Mouse (Mus musculus): ENCODE data around the gene Phf8. TPM values are rescaled to one million over a fixed set of nuclear protein-coding genes. Genes with fewer than 3 reads are reported as not detected.
"Not testable (repeated sequence)": the region's sequence is repeated elsewhere in the genome, so short reads cannot be mapped to it uniquely, and the experiment has no call there.

Gene Phf8
- 13.9 and 16.5 TPM in 2 replicates for polyA plus RNA-seq (2016; fragmentation: Nextera tagmentation; extraction: Ambion mirVana)

- peak within 1 kb of the TSS; percentile 92 for H3K27ac ChIP-seq
- no peaks in the 10 kb centered on the region for H3K36me3 ChIP-seq
- no peaks in the 10 kb centered on the region for H3K4me1 ChIP-seq
- peak; percentile 97 for DNase-seq (ENCODE audit: low spot score)
- WGBS, result 17% methylated on average over 68 of the region's 68 CpGs
- peaks cover 5% of the 10 kb centered on the region; the same call in 1 of the 2 replicates for H3K27me3 ChIP-seq (ENCODE audit: insufficient read depth, poor library complexity, severe bottlenecking)
- H3K9me3 ChIP-seq, result no peaks in the 10 kb centered on the region
- peak within 1 kb of the TSS; percentile 64 for H3K4me3 ChIP-seq
Observed at GRCm38 (mm10) chrX:151520458-151521322, at the start of gene Phf8. Gene Phf8, plus strand, starts transcription at chrX:151520672.

GRCm38 (mm10) chrX:151488128-151488527 is 32.3 kb upstream of the Phf8 start:
- WGBS, result 77% methylated on average over 3 of the region's 3 CpGs
- no peaks in the 10 kb centered on the region for H3K36me3 ChIP-seq
- H3K4me1 ChIP-seq, result no peaks in the 10 kb centered on the region
- H3K27ac ChIP-seq, result no peak overlapping the region
- H3K27me3 ChIP-seq (ENCODE audit: insufficient read depth, poor library complexity, severe bottlenecking), result no peaks in the 10 kb centered on the region
- no peak overlapping the region for H3K4me3 ChIP-seq
- DNase-seq (ENCODE audit: low spot score), result no peak
- H3K9me3 ChIP-seq, result no peaks in the 10 kb centered on the region

DNA sequence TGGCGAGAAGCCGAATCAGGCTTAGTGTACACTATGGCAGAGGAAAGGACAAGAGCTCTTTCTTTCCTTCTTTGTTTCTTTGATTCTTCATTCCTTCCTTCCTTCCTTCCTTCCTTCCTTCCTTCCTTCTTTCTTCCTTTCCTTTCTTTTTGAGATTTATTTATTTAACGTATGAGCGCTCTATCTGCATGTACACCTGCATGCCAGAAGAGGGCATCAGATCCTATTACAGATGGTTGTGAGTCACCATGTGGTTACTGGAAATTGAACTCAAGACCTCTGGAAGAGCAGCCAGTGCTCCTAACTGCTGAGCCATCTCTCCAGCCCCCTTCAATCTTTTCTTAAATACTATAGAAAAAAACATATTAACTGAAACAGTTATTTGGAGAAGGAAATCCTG is 27.2 kb upstream of the Phf8 start:
- not testable (repeated sequence) for H3K4me3 ChIP-seq; H3K9me3 ChIP-seq; H3K36me3 ChIP-seq; H3K27ac ChIP-seq; H3K27me3 ChIP-seq (ENCODE audit: insufficient read depth, poor library complexity, severe bottlenecking); DNase-seq (ENCODE audit: low spot score); H3K4me1 ChIP-seq
- 98% methylated on average over 4 of the region's 4 CpGs for WGBS

DNA sequence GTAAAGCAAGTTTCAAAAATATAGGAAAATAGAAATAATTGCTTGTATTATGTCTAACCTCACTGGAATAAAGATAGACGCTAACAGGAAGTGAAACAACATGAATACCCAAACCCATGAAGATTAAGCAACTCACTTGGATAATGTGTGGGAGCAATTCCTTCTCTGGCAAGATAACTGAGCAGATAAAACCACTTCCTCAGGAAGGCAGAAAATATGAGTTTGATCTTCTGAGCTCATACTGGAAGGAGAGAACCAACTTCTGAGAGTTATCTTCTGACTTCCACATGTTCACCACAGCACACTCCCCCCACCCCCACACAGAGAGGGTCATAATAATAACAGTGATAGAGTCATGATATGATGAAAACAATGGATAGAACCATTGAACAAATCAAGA is 23.9 kb upstream of the Phf8 start:
- H3K9me3 ChIP-seq, result no peaks in the 10 kb centered on the region
- no peak for DNase-seq (ENCODE audit: low spot score)
- no peaks in the 10 kb centered on the region for H3K36me3 ChIP-seq
- WGBS, result 57% methylated on average over 1 of the region's 1 CpGs
- no peak overlapping the region for H3K4me3 ChIP-seq
- H3K27ac ChIP-seq, result no peak overlapping the region
- H3K4me1 ChIP-seq, result no peaks in the 10 kb centered on the region
- H3K27me3 ChIP-seq (ENCODE audit: insufficient read depth, poor library complexity, severe bottlenecking), result no peaks in the 10 kb centered on the region

DNA sequence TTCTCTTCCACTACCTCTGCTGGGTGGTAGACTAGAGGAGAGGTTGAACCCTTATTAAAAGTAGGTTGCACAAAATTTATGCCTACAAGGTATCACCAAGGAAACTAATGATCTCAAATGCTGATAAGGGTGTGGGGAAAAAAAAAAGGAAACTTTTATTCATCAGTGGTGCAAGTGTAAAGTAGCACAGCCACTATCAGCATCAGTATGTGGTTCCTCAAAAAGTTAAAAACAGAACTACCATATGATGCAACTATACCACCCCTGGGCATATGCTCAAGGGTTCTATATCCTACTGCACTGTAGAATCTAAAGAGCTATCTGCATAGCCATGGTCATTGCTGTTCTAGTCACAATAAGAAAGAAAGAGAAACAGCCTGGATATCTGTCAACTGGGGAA is 11.9 kb upstream of the Phf8 start:
- Histone ChIP-seq H3K9me3 (no peaks in the 10 kb centered on the region), H3K36me3 (no peaks in the 10 kb centered on the region), H3K27me3 (ENCODE audit: insufficient read depth, poor library complexity, severe bottlenecking) (no peaks in the 10 kb centered on the region), H3K27ac (no peak overlapping the region), H3K4me1 (no peaks in the 10 kb centered on the region), H3K4me3 (no peak overlapping the region)
- DNase-seq (ENCODE audit: low spot score), result no peak

DNA sequence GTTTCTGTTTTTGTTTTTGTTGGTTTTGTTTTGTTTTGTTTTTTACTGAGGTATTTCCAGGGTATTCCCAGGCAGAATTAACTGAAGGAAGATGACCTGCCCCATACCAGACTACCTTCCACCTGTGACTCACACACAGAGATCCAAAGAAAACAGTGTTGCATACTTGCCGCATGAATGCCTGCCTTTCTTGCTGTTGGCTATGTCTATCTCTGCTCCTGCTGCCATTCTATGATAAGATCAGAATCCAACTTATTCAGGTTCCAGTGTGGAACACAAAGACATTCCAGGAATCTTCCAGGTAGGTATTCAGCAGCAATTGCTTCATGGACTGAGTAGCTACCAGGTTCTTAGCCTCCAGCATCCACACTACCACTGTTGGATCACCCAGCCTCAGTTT is 10.6 kb upstream of the Phf8 start:
- no peaks in the 10 kb centered on the region for H3K4me1 ChIP-seq
- WGBS, result 75% methylated on average over 1 of the region's 1 CpGs
- H3K36me3 ChIP-seq, result no peaks in the 10 kb centered on the region
- H3K27me3 ChIP-seq (ENCODE audit: insufficient read depth, poor library complexity, severe bottlenecking), result no peaks in the 10 kb centered on the region
- no peaks in the 10 kb centered on the region for H3K9me3 ChIP-seq
- no peak for DNase-seq (ENCODE audit: low spot score)
- no peak overlapping the region for H3K27ac ChIP-seq
- H3K4me3 ChIP-seq, result no peak overlapping the region

DNA sequence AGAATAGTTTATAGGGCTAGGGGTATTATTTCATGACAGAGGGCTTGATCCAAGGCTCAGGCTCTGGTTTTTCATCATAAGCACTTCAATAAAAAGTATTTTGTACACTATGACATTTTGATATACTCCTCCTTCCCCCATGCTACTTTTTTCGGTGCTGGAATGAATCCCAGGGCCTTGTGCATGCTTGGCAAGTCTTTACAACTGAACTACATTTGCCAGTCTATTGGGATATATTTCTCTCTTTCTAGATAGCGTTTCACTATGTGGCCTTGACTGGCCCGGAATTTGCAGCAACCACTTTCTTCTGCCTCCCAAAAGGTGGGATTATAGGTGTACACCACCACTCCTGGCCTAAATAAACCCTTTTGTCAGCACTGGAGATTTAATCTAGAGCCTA is 7.4 kb upstream of the Phf8 start:
- DNase-seq (ENCODE audit: low spot score), result no peak
- H3K9me3 ChIP-seq, result no peaks in the 10 kb centered on the region
- H3K36me3 ChIP-seq, result no peaks in the 10 kb centered on the region
- H3K4me1 ChIP-seq, result no peaks in the 10 kb centered on the region
- H3K27ac ChIP-seq, result no peak overlapping the region
- WGBS, result 78% methylated on average over 3 of the region's 3 CpGs
- H3K4me3 ChIP-seq, result no peak overlapping the region
- H3K27me3 ChIP-seq (ENCODE audit: insufficient read depth, poor library complexity, severe bottlenecking), result no peaks in the 10 kb centered on the region

- WGBS, result 85% methylated on average over 2 of the region's 2 CpGs
- DNase-seq (ENCODE audit: low spot score), result no peak
- H3K9me3 ChIP-seq, result no peaks in the 10 kb centered on the region
- H3K4me3 ChIP-seq, result no peak overlapping the region
- no peaks in the 10 kb centered on the region for H3K27me3 ChIP-seq (ENCODE audit: insufficient read depth, poor library complexity, severe bottlenecking)
- no peaks in the 10 kb centered on the region for H3K4me1 ChIP-seq
- no peaks in the 10 kb centered on the region for H3K36me3 ChIP-seq
- H3K27ac ChIP-seq, result no peak overlapping the region
Observed at GRCm38 (mm10) chrX:151513694-151514093, 6.8 kb upstream of the Phf8 start.

DNA sequence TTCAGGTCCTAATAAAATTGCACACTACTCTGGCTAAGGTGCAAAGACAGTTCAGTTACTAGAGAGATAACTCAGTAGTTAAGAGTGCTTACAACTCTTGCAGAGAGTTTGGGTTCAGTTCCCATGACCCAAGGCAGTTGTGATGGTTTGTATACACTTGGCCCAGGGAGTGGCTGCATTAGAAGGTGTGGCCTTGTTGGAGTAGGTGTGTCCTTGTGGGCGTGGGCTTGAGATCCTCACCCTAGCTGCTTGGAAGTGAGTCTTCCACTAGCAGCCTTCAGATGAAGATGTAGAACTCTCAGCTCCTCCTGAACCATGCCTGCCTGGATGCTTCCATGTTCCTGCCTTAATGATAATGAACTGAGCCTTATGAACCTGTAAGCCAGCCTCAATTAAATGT is 2.3 kb upstream of the Phf8 start:
- no peaks in the 10 kb centered on the region for H3K4me1 ChIP-seq
- H3K36me3 ChIP-seq, result no peaks in the 10 kb centered on the region
- H3K9me3 ChIP-seq, result no peaks in the 10 kb centered on the region
- 63% methylated on average over 1 of the region's 1 CpGs for WGBS
- H3K27me3 ChIP-seq (ENCODE audit: insufficient read depth, poor library complexity, severe bottlenecking), result peaks cover 5% of the 10 kb centered on the region; the same call in 1 of the 2 replicates
- no peak for DNase-seq (ENCODE audit: low spot score)
- H3K27ac ChIP-seq, result no peak overlapping the region
- H3K4me3 ChIP-seq, result no peak overlapping the region

- H3K27me3 ChIP-seq (ENCODE audit: insufficient read depth, poor library complexity, severe bottlenecking), result peaks cover 5% of the 10 kb centered on the region; the same call in 1 of the 2 replicates
- peak overlapping the region; percentile 64 for H3K4me3 ChIP-seq
- peak overlapping the region; percentile 92 for H3K27ac ChIP-seq
- no peaks in the 10 kb centered on the region for H3K36me3 ChIP-seq
- H3K4me1 ChIP-seq, result no peaks in the 10 kb centered on the region
- WGBS, result 23% methylated on average over 17 of the region's 17 CpGs
- H3K9me3 ChIP-seq, result no peaks in the 10 kb centered on the region
- DNase-seq (ENCODE audit: low spot score), result no peak
Observed at GRCm38 (mm10) chrX:151520127-151520457, 380 bp upstream of the Phf8 start.

DNA sequence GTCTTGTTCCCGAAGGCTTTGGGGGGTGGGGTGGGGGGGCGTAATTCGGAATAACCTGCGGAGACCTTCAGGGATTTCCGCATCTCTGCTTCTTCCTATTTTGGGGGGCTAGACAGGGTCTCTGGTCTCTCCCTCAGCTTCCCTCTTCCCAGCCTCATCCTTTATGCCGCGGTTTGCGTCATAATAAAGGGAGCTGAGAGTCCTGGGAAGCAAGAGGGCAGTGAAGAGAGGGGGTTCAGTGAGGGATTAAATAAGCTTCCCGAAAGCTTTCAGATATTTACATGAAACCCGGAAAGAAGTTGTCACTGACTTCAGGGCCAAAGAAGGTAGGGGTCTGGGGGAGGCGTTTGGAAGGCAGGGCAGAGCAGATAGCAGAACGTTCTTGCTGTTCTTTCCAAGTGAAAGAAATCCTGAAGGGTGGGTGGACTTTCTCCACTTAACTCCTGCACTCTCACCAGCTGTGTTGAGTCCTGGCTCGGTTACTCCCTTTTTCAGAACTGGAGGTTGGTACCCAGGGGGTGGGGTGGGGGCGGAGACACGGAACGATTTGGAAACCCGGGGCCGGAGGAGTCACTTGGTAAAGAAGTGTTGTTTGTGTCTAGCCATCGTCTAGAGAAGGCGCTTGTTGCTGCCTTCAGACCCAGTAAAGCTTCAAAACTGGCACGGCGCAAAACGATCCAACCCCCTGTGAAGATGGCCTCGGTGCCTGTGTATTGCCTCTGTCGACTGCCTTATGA is 1.5 kb downstream of the Phf8 start:
- Histone ChIP-seq H3K9me3 (no peaks in the 10 kb centered on the region), H3K27ac (peak overlapping the region; percentile 92), H3K27me3 (ENCODE audit: insufficient read depth, poor library complexity, severe bottlenecking) (peaks cover 5% of the 10 kb centered on the region; the same call in 1 of the 2 replicates), H3K4me1 (no peaks in the 10 kb centered on the region), H3K36me3 (no peaks in the 10 kb centered on the region), H3K4me3 (peak overlapping the region; percentile 64)
- DNase-seq (ENCODE audit: low spot score), result peak; percentile 72
- 19% methylated on average over 25 of the region's 25 CpGs for WGBS

DNA sequence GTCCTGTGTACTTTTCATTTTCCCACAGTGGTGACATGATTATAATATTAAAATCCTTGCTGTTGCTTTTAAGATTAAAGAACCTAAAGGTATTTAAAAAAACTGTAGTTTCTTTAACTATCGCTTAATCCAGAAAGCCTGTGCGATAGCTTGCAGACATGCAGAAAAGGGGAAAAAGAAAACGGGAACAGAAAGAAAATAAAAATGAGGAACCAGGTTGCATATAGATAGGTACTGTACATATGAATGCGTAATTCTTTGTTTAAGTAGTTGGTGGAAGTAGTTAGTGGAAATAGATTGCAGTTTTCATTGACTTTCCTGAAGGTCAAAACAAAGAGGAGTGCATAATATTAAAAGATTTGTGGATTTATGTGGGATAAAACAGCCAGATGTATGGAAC is 32.9 kb downstream of the Phf8 start:
- Histone ChIP-seq H3K36me3 (peaks cover 10% of the 10 kb centered on the region), H3K9me3 (no peaks in the 10 kb centered on the region), H3K4me3 (no peak overlapping the region), H3K27me3 (ENCODE audit: insufficient read depth, poor library complexity, severe bottlenecking) (no peaks in the 10 kb centered on the region), H3K27ac (no peak overlapping the region), H3K4me1 (no peaks in the 10 kb centered on the region)
- WGBS, result 93% methylated on average over 4 of the region's 4 CpGs
- no peak for DNase-seq (ENCODE audit: low spot score)

DNA sequence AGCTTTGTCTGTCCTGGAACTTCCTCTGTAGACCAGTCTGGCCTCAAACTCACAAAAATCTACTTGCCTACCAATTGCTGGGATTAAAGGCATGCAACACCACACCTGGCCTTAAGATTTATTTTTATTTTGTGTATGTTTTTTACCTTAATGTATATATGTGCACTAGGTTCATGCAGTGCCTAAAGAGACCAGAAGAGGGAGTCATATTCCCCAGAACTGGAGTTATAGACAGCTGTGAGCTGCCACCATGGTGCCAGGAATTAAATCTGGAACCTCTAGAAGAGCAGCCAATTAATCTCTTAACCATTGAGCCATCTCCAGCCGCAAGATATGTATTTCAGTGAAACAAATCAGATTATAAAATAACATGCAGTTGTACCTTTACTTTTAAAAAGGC is 54.7 kb downstream of the Phf8 start:
- no peak overlapping the region for H3K27ac ChIP-seq
- no peak for DNase-seq (ENCODE audit: low spot score)
- WGBS, result 100% methylated on average over 1 of the region's 1 CpGs

More for the DNA sequence above, 54.7 kb downstream of the Phf8 start:
- peaks cover 12% of the 10 kb centered on the region; the same call in 1 of the 2 replicates for H3K36me3 ChIP-seq
- H3K27me3 ChIP-seq (ENCODE audit: insufficient read depth, poor library complexity, severe bottlenecking), result no peaks in the 10 kb centered on the region
- no peaks in the 10 kb centered on the region for H3K4me1 ChIP-seq
- no peaks in the 10 kb centered on the region for H3K9me3 ChIP-seq
- H3K4me3 ChIP-seq, result no peak overlapping the region

Data from heart, embryonic 10.5 days (tissue).